Mouse (Mus musculus) forebrain, embryonic 14.5 days (tissue): ENCODE data around the gene Mog. TPM values are rescaled to one million over a fixed set of nuclear protein-coding genes. Genes with fewer than 3 reads are reported as not detected.

Experiments
- ATAC-seq: fragments of 200-750 bp; cut with Nextera tagmentation; 2 replicates; pipeline ENCODE4 v1.8.0; 2017; ENCODE audit warnings: mild to moderate bottlenecking, moderate library complexity
- DNase-seq: peaks from one replicate; pipeline ENCODE4 v3.0.0-alpha.2; 2015; ENCODE audit warnings: low spot score
- H3K27ac ChIP-seq: fragments of 300-500 bp; sonication (generic); 2 replicates; pipeline ENCODE4 v1.5.1; 2014; ENCODE audit warnings: low read depth, mild to moderate bottlenecking, control low read depth, low read length, moderate library complexity
- H3K27me3 ChIP-seq: fragments of 300-500 bp; sonication (generic); replicated peaks from 2 replicates; pipeline ENCODE4 v1.6.1; 2014; ENCODE audit warnings: low read length, control low read depth, mixed read lengths; ENCODE audit not compliant: control insufficient read depth, insufficient read depth
- H3K36me3 ChIP-seq: fragments of 300-500 bp; sonication (generic); 2 replicates; pipeline ENCODE4 v1.6.1; 2014; ENCODE audit warnings: low read length, control low read depth; ENCODE audit not compliant: control insufficient read depth, insufficient read depth
- H3K4me1 ChIP-seq: fragments of 300-500 bp; sonication (generic); 2 replicates; pipeline ENCODE4 v1.6.1; 2014; ENCODE audit warnings: antibody characterized with exemption, low read length, control low read depth; ENCODE audit not compliant: control insufficient read depth, insufficient read depth
- H3K4me2 ChIP-seq: fragments of 300-500 bp; sonication (generic); 2 replicates; pipeline ENCODE4 v1.6.1; 2014; ENCODE audit warnings: mild to moderate bottlenecking, control low read depth, low read length
- H3K4me3 ChIP-seq: fragments of 300-500 bp; sonication (generic); 2 replicates; pipeline ENCODE4 v1.5.1; 2014; ENCODE audit warnings: low read depth, low read length, control low read depth
- H3K9ac ChIP-seq: fragments of 300-500 bp; sonication (generic); 2 replicates; pipeline ENCODE4 v1.6.1; 2014; ENCODE audit warnings: mild to moderate bottlenecking, low read length, control low read depth, moderate library complexity
- H3K9me3 ChIP-seq: fragments of 300-500 bp; sonication (generic); replicated peaks from 2 replicates; pipeline ENCODE4 v1.6.1; 2016; ENCODE audit warnings: low read length, control low read depth, mixed read lengths; ENCODE audit not compliant: control insufficient read depth
- WGBS: fragments of 180-500 bp; shearing (Covaris S2); extraction: QIAGEN DNeasy Blood & Tissue Kit; methylation state at CpG from one replicate; pipeline ENCODE4 v1.1.7; 2014; 5-methylcytosine and 5-hydroxymethylcytosine counted together
- polyA plus RNA-seq: library from polyadenylated mRNA; unstranded; fragments of >200 nt; fragmentation: Nextera tagmentation; extraction: Ambion mirVana; gene quantifications from 2 replicates; pipeline ENCODE4 v1.2.1, GENCODE M21; 2014

The Mog gene
- polyA plus RNA-seq, 1 experiment from 2014 or later, result 0.98 TPM

- Histone ChIP-seq H3K9me3 (no peaks in the 10 kb centered on the region), H3K4me2 (peak overlapping the region; percentile 61), H3K9ac (peak overlapping the region; percentile 98), H3K36me3 (peaks cover 40% of the 10 kb centered on the region), H3K27ac (peak overlapping the region; percentile 95), H3K4me3 (peak overlapping the region; percentile 85), H3K27me3 (no peaks in the 10 kb centered on the region), H3K4me1 (peaks cover 8% of the 10 kb centered on the region)
- ATAC-seq, result peak; percentile 10; the same call in 1 of the 2 replicates
- 19% methylated on average over 4 of the region's 4 CpGs for WGBS
- DNase-seq, result peak; percentile 58
These were observed 19.8 kb downstream of the Mog start for GRCm38 (mm10) chr17:37003366-37003765.

GRCm38 (mm10) chr17:37002364-37003330 lies 20.6 kb downstream of the Mog start:
- peak overlapping the region; percentile 85 for H3K4me3 ChIP-seq
- no peaks in the 10 kb centered on the region for H3K27me3 ChIP-seq
- ATAC-seq, result peak; percentile 90
- peaks cover 8% of the 10 kb centered on the region for H3K4me1 ChIP-seq
- no peaks in the 10 kb centered on the region for H3K9me3 ChIP-seq
- H3K4me2 ChIP-seq, result peak overlapping the region; percentile 61
- DNase-seq, result peak; percentile 93
- peak overlapping the region; percentile 95 for H3K27ac ChIP-seq
- H3K9ac ChIP-seq, result peak overlapping the region; percentile 98
- peaks cover 33% of the 10 kb centered on the region for H3K36me3 ChIP-seq
- WGBS, result under 1% methylated on average over 49 of the region's 49 CpGs

GRCm38 (mm10) chr17:37000863-37001262 lies 22.3 kb downstream of the Mog start, which contains the start of gene Zfp57:
Zfp57 (plus strand) TSS chr17:37001163.
- H3K9me3 ChIP-seq, result no peaks in the 10 kb centered on the region
- H3K4me1 ChIP-seq, result peaks cover 8% of the 10 kb centered on the region
- H3K27ac ChIP-seq, result peak within 1 kb of the TSS; percentile 95; the same call in 1 of the 2 replicates
- ATAC-seq (no peak), DNase-seq (no peak)
- WGBS, result 97% methylated on average over 7 of the region's 7 CpGs
- no peaks in the 10 kb centered on the region for H3K27me3 ChIP-seq
- H3K9ac ChIP-seq, result no peak within 1 kb of the TSS
- H3K4me3 ChIP-seq, result peak within 1 kb of the TSS; percentile 85
- H3K4me2 ChIP-seq, result peak within 1 kb of the TSS; percentile 61
- peaks cover 17% of the 10 kb centered on the region for H3K36me3 ChIP-seq

DNA sequence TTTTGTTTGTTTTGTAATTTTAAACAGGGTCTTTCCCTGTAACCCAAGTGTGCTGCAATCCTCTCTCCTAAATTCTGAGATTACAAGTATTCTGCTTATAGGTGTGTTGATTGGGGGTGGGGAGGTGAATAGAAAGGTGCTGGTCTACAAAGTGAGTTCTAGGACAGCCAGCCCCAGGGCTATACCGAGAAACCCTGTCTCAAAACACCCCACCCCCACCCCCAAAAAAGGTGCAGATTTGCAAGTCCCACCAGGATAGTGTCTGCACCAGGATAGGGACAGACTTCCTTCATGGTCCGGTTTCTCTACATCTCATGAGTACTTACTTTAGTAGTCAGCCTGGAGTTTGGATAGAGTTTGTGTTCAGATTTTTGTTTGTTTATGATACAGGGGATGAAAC lies 24.7 kb downstream of the Mog start:
- DNase-seq (no peak), ATAC-seq (no peak)
- Histone ChIP-seq H3K36me3 (no peaks in the 10 kb centered on the region), H3K4me1 (no peaks in the 10 kb centered on the region; the same call in 1 of the 2 replicates), H3K4me3 (no peak overlapping the region), H3K9me3 (no peaks in the 10 kb centered on the region), H3K4me2 (no peak overlapping the region), H3K27ac (no peak overlapping the region), H3K9ac (no peak overlapping the region), H3K27me3 (no peaks in the 10 kb centered on the region)
- WGBS, result 76% methylated on average over 2 of the region's 2 CpGs

DNA sequence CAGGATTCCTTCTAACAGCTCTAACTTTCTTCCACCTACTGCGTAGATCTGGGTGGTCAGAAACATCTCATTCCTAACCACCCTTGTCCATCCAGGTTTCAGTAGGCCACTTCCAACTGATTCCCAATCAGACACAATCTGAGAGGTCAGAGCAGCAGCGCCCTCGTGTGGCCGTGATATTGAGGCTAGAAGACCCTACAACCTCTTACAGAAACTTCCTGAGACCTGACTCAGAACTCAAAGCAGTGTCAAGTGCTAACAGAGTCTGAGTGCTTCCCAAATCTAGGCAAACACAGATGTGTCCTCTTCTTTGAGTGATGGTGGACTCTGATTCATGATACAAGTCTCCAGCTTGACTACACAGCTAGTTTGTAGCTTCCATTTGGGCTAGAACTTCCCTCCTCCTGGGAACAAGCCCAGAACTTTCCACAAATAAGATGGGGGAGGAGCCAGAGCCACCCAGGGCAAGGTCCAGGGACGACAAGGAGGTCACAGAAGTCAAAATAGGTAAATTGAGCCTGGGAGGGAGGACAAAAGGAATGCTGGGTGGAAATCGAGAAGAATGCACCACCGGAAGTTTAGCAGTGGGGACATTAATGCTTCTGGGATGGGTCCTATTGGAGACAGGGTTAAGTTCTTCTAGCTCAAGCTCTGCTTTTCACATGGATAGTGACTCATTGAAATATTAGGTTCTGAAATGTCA lies 26.0 kb downstream of the Mog start:
- 32% methylated on average over 7 of the region's 7 CpGs for WGBS
- DNase-seq, result peak; percentile 82
- Histone ChIP-seq H3K27ac (no peak overlapping the region), H3K9ac (no peak overlapping the region), H3K4me3 (no peak overlapping the region), H3K36me3 (no peaks in the 10 kb centered on the region), H3K4me1 (no peaks in the 10 kb centered on the region), H3K27me3 (no peaks in the 10 kb centered on the region), H3K4me2 (no peak overlapping the region), H3K9me3 (no peaks in the 10 kb centered on the region)
- 0 out of 2 replicates have a peak, but pooled peaks have one; percentile 37 for ATAC-seq

GRCm38 (mm10) chr17:36995448-36995847 lies 27.8 kb downstream of the Mog start:
- H3K4me2 ChIP-seq, result no peak overlapping the region
- H3K9ac ChIP-seq, result no peak overlapping the region
- ATAC-seq, result no peak
- H3K9me3 ChIP-seq, result no peaks in the 10 kb centered on the region
- H3K36me3 ChIP-seq, result no peaks in the 10 kb centered on the region
- H3K27ac ChIP-seq, result no peak overlapping the region
- no peaks in the 10 kb centered on the region for H3K27me3 ChIP-seq
- DNase-seq, result no peak
- H3K4me1 ChIP-seq, result no peaks in the 10 kb centered on the region
- no peak overlapping the region for H3K4me3 ChIP-seq
- 47% methylated on average over 3 of the region's 3 CpGs for WGBS

GRCm38 (mm10) chr17:36994528-36994927 lies 28.7 kb downstream of the Mog start:
- Histone ChIP-seq H3K4me3 (no peak overlapping the region), H3K36me3 (no peaks in the 10 kb centered on the region), H3K4me1 (no peaks in the 10 kb centered on the region), H3K27me3 (peaks cover under 1% of the 10 kb centered on the region; the same call in 1 of the 2 replicates), H3K4me2 (no peak overlapping the region), H3K27ac (no peak overlapping the region), H3K9ac (no peak overlapping the region), H3K9me3 (no peaks in the 10 kb centered on the region)
- ATAC-seq, result no peak
- 93% methylated on average over 2 of the region's 2 CpGs for WGBS
- DNase-seq, result no peak

DNA sequence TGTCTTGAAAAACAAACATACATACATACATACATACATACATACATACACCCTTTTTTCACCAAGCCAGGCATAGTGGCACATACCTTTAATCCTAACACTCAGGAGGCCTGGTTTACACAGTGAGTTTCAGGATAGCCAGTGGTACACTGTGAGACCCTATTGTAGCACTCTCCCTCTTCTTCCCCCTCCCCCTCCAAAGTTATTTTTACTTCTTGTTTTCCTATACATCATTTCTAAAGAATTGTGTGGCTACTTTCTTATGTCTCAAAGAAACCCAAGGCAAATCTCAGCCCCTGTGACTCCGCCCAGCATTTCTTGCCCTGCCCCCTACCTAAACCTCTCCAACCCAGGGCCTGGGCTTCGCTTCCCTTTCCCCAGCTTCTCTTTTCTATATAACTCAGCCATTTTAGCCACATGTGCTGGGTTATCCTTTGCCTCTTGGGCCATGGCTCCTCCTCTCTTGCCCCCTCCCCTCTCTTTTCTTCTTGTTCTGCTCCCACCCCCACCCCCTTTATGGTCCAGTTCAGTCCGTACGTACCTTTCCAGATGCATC lies 29.4 kb downstream of the Mog start:
- no peaks in the 10 kb centered on the region for H3K36me3 ChIP-seq
- no peaks in the 10 kb centered on the region for H3K4me1 ChIP-seq
- no peak overlapping the region for H3K9ac ChIP-seq
- no peaks in the 10 kb centered on the region for H3K9me3 ChIP-seq
- H3K27ac ChIP-seq, result no peak overlapping the region
- no peak for DNase-seq
- ATAC-seq, result no peak
- H3K4me2 ChIP-seq, result no peak overlapping the region
- 87% methylated on average over 4 of the region's 4 CpGs for WGBS
- no peak overlapping the region for H3K4me3 ChIP-seq
- H3K27me3 ChIP-seq, result peaks cover 7% of the 10 kb centered on the region
